Mouse (Mus musculus): ENCODE results near the gene Xrcc6. TPM values are rescaled to one million over a fixed set of nuclear protein-coding genes. Genes with fewer than 3 reads are reported as not detected.

Gene Xrcc6
- total and polyA plus RNA-seq, 2 experiments from 2014 or later: 29.5 to 34.8 TPM

DNA sequence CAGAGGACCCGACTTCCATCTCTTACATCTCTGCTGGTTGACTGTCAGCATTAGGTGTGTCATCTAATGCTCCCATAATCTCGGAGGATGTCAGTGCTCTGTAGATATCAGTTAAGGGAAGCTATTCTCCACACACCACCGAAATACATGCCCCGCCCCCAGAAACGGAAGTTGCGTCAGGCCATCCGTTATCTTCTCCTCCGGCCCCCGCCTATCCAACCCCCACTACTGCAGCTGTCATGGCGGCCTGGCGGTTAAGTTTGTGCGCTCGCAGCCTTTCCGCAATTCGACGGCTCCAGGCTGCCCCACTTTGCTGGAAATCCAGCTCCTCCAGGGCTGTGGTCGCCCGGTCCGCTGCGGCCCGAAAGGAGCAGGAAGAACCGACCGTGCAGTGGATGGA, 7.3 kb upstream of the Xrcc6 start, which contains the start of gene 1700029P11Rik:
Gene 1700029P11Rik (plus strand): TSS at position 220 of the 400 bp plus-strand sequence.
- Histone ChIP-seq H3K9ac (no peak within 1 kb of the TSS), H3K4me3 (ENCODE audit: low read depth, low read length) (no peak within 1 kb of the TSS), H3K36me3 (ENCODE audit: insufficient read depth) (no peaks in the 10 kb centered on the region), H3K4me1 (ENCODE audit: insufficient read depth) (no peaks in the 10 kb centered on the region), H3K27ac (ENCODE audit: low read depth, low read length) (no peak within 1 kb of the TSS), H3K4me2 (ENCODE audit: low read depth) (no peak within 1 kb of the TSS), H3K9me3 (ENCODE audit: low read length) (no peaks in the 10 kb centered on the region), H3K27me3 (ENCODE audit: insufficient read depth, low read length) (no peaks in the 10 kb centered on the region)
- no peak for DNase-seq
- WGBS: 97% methylated on average over 23 of the region's 23 CpGs
- no peak for ATAC-seq
- no peak for TF ChIP-seq CTCF (IDR thresholded peaks at IDR 0.05; ENCODE audit: low read depth)

DNA sequence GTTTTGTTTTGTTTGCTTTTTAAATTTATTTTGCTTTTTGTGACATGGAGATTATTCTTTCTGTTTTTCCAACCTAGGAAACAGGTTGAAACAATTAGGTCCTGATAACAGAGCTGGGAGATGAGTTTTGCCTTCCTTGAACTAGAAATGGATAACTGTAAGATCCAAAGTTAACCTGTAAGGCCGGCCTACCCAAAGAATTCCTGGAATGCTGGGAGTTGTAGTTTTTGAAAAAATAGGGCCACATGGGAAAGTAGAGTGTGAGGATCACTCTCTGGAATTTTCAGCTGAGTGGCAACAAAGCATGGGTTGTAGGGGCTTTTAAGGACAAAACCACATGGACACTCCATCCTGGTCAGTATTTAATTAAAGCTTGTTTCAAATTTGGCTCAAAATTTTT, 5.5 kb upstream of the Xrcc6 start:
- TF ChIP-seq CTCF (IDR thresholded peaks at IDR 0.05; ENCODE audit: low read depth): no peak
- Histone ChIP-seq H3K27ac (ENCODE audit: low read depth, low read length) (no peak overlapping the region), H3K9ac (no peak overlapping the region), H3K4me1 (ENCODE audit: insufficient read depth) (no peaks in the 10 kb centered on the region; the same call in 1 of the 2 replicates), H3K4me3 (ENCODE audit: low read depth, low read length) (no peak overlapping the region), H3K9me3 (ENCODE audit: low read length) (no peaks in the 10 kb centered on the region), H3K4me2 (ENCODE audit: low read depth) (no peak overlapping the region), H3K36me3 (ENCODE audit: insufficient read depth) (no peaks in the 10 kb centered on the region), H3K27me3 (ENCODE audit: insufficient read depth, low read length) (no peaks in the 10 kb centered on the region)
- no peak for DNase-seq
- ATAC-seq: no peak
- 60% methylated on average over 1 of the region's 1 CpGs for WGBS

DNA sequence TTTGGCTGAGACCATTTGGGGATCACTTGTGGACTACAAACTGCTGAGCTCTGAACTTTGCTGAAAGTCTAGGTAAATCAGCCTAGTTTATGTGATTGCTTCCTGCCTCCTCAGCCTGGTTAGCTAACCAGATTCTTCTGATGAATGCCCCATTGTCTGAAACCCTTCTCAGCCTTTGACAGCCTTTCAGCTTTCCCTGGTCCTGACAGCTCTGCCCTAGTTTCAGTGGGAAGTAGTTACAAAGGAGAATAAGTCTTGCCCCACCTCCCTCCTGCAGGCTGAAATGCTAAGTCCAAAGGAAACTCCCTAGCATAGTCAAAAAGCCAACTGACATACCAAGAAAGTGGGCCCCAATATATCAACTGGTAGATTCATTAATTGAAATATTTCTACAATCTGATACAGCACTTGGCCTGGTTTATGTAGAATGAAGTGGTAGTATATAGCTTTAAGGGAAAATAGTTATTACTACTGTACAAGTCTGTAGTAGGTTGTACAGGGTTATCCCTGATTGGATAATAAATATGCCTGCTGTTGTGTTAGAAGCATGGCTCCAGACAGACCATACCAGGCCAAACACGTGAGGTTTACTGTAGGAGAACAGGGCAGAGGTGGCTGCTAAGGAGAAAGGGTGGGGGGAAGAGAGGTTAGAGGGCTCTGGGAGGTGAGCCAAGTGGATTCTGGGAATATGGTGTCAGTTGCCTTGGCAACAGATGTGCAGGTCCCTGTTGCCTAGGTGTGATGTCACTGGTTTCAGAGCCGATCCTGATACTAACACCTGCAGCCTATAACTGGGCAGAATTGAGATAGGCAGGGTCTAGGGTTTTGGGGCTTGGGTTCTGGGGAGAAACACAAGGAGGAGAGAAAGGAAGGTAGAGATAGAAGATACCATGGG, 2.1 kb upstream of the Xrcc6 start:
- Histone ChIP-seq H3K4me3 (ENCODE audit: low read depth, low read length) (no peak overlapping the region), H3K27ac (ENCODE audit: low read depth, low read length) (peak overlapping the region; percentile 15; the same call in 1 of the 2 replicates), H3K27me3 (ENCODE audit: insufficient read depth, low read length) (no peaks in the 10 kb centered on the region), H3K36me3 (ENCODE audit: insufficient read depth) (no peaks in the 10 kb centered on the region), H3K9ac (no peak overlapping the region), H3K4me1 (ENCODE audit: insufficient read depth) (no peaks in the 10 kb centered on the region; the same call in 1 of the 2 replicates), H3K4me2 (ENCODE audit: low read depth) (no peak overlapping the region), H3K9me3 (ENCODE audit: low read length) (no peaks in the 10 kb centered on the region)
- no peak for TF ChIP-seq CTCF (IDR thresholded peaks at IDR 0.05; ENCODE audit: low read depth)
- ATAC-seq: peak; percentile 67
- 29% methylated on average over 2 of the region's 2 CpGs for WGBS
- DNase-seq: peak; percentile 32

DNA sequence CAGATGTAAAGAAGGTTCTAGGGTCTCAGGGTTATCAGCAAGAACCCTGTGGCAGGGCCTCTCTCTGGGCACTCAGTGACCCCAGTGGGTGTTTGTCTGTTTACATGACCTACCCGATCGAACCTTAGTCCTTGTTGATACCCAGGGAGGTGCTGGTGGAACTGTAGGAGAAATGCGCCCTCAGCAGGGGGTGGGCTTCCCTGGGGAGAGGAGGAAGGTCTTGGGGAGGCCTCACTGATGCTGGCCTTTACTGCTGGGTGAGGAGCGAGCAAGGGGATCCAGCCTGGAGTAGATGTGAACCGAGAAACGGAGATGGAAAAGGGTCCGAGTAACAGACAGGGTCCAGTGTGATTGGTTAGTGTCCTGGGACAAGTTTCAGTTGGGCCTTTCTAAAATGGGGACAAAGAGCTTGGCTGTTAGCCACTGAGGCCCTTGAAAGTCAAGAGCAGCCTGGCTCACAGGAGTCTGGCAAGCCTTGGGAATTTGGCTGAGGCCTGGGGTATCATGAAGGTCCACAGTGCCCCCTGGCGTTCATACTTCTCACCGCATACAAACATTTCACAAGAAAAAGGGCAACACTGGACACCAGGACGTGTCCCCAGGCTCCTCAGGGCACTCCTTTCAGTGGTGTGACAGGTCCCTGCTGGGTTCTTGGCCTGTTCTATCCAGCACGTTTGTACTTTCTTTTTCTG, 1.9 kb downstream of the Xrcc6 start:
- H3K4me1 ChIP-seq (ENCODE audit: insufficient read depth): no peaks in the 10 kb centered on the region; the same call in 1 of the 2 replicates
- ATAC-seq: peak; percentile 81
- no peak overlapping the region for H3K27ac ChIP-seq (ENCODE audit: low read depth, low read length)
- no peak overlapping the region for H3K4me2 ChIP-seq (ENCODE audit: low read depth)
- peak; percentile 85 for TF ChIP-seq CTCF (IDR thresholded peaks at IDR 0.05; ENCODE audit: low read depth)
- peak; percentile 92 for DNase-seq
- H3K27me3 ChIP-seq (ENCODE audit: insufficient read depth, low read length): no peaks in the 10 kb centered on the region
- H3K9me3 ChIP-seq (ENCODE audit: low read length): no peaks in the 10 kb centered on the region
- 31% methylated on average over 11 of the region's 11 CpGs for WGBS
- H3K36me3 ChIP-seq (ENCODE audit: insufficient read depth): peaks cover 16% of the 10 kb centered on the region
- no peak overlapping the region for H3K9ac ChIP-seq
- H3K4me3 ChIP-seq (ENCODE audit: low read depth, low read length): no peak overlapping the region

DNA sequence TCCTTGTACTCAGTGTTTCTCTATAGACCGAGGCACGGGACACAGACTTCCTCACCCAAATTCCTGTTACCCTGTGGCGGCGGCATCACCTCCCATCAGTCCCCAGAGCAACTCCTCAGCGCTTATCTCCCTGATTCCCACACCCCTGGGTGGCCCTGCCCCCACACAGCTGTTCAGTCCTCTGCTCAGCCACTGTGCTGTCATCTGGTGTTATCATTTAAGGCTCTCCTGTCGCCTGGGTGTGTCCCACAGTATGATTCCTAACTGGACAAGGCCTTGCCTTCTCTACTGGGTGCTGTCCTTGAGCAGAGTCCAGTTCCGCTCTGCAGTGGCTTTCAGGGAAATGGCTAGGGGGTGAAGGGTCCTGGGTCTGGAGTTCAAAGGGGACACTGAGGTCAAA, 2.9 kb downstream of the Xrcc6 start:
- H3K9me3 ChIP-seq (ENCODE audit: low read length): no peaks in the 10 kb centered on the region
- no peak overlapping the region for H3K9ac ChIP-seq
- H3K4me1 ChIP-seq (ENCODE audit: insufficient read depth): no peaks in the 10 kb centered on the region; the same call in 1 of the 2 replicates
- H3K4me2 ChIP-seq (ENCODE audit: low read depth): no peak overlapping the region
- no peak overlapping the region for H3K4me3 ChIP-seq (ENCODE audit: low read depth, low read length)
- H3K27me3 ChIP-seq (ENCODE audit: insufficient read depth, low read length): no peaks in the 10 kb centered on the region
- H3K36me3 ChIP-seq (ENCODE audit: insufficient read depth): peaks cover 21% of the 10 kb centered on the region
- 61% methylated on average over 7 of the region's 7 CpGs for WGBS
- DNase-seq (no peak), ATAC-seq (no peak)
- no peak overlapping the region for H3K27ac ChIP-seq (ENCODE audit: low read depth, low read length)
- no peak for TF ChIP-seq CTCF (IDR thresholded peaks at IDR 0.05; ENCODE audit: low read depth)

DNA sequence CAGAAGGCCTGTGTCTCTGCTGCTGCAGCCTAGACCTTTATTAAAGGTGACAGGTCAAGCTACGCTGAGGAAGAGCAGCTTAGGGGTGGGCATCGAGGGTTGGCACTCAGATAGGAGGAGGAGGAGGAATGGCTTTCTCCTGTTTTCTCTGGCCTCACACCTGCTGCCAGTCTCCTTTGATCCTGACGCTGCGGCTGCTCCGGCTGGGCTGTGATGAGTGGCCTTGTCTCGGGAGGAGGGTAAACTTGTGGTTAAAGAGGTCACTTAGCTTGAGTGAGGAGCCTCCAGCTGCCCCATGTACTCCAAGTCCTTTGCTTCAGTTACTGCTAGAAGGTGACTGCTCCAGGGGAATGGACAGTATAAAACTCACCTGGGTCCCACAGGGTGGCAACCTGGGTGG, 6.4 kb downstream of the Xrcc6 start:
- Histone ChIP-seq H3K9ac (no peak overlapping the region), H3K4me3 (ENCODE audit: low read depth, low read length) (no peak overlapping the region), H3K4me1 (ENCODE audit: insufficient read depth) (no peaks in the 10 kb centered on the region), H3K9me3 (ENCODE audit: low read length) (no peaks in the 10 kb centered on the region), H3K27ac (ENCODE audit: low read depth, low read length) (no peak overlapping the region), H3K4me2 (ENCODE audit: low read depth) (no peak overlapping the region), H3K36me3 (ENCODE audit: insufficient read depth) (peaks cover 49% of the 10 kb centered on the region), H3K27me3 (ENCODE audit: insufficient read depth, low read length) (no peaks in the 10 kb centered on the region)
- ATAC-seq (no peak), DNase-seq (no peak)
- TF ChIP-seq CTCF (IDR thresholded peaks at IDR 0.05; ENCODE audit: low read depth): no peak
- 88% methylated on average over 6 of the region's 6 CpGs for WGBS

DNA sequence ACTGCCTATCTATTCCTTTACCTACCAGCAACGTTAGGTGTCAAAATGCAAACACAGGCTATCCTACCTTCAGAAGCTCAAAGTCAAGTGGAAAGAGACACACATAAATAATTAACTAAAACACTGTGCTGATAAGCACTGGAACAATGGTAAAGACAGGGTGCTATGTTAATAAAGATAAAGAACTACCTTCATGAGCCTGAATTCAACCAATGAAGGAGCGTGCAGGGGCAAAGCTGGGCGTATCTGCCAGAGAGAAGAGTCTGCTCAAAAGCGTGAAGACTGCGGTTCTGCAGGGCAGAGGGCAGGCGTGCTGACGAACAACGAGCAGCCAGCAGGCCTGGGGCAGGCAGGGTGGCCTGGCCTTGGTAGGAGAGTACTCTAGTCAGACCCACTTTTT, 16.6 kb downstream of the Xrcc6 start:
- Histone ChIP-seq H3K36me3 (ENCODE audit: insufficient read depth) (peaks cover 20% of the 10 kb centered on the region), H3K9me3 (ENCODE audit: low read length) (no peaks in the 10 kb centered on the region), H3K4me3 (ENCODE audit: low read depth, low read length) (no peak overlapping the region), H3K27ac (ENCODE audit: low read depth, low read length) (no peak overlapping the region), H3K27me3 (ENCODE audit: insufficient read depth, low read length) (no peaks in the 10 kb centered on the region), H3K9ac (no peak overlapping the region), H3K4me2 (ENCODE audit: low read depth) (no peak overlapping the region), H3K4me1 (ENCODE audit: insufficient read depth) (no peaks in the 10 kb centered on the region)
- 92% methylated on average over 8 of the region's 8 CpGs for WGBS
- TF ChIP-seq CTCF (IDR thresholded peaks at IDR 0.05; ENCODE audit: low read depth): no peak
- ATAC-seq: no peak
- DNase-seq: no peak

Data from forebrain, postnatal 0 days (tissue).